Mouse (Mus musculus) inflammation-experienced regulatory T-cells, adult 6 months (primary cell): ENCODE measurements at regions not wholly inside any gene's neighbourhood (a gene's known extent, or its start where the extent isn't known, plus 50 kb on each side); places are given as distances from the start of the nearest gene placed in this dataset.

ENCODE experiments used
- ATAC-seq: one replicate; pipeline ENCODE4 v1.8.0; 2017

DNA sequence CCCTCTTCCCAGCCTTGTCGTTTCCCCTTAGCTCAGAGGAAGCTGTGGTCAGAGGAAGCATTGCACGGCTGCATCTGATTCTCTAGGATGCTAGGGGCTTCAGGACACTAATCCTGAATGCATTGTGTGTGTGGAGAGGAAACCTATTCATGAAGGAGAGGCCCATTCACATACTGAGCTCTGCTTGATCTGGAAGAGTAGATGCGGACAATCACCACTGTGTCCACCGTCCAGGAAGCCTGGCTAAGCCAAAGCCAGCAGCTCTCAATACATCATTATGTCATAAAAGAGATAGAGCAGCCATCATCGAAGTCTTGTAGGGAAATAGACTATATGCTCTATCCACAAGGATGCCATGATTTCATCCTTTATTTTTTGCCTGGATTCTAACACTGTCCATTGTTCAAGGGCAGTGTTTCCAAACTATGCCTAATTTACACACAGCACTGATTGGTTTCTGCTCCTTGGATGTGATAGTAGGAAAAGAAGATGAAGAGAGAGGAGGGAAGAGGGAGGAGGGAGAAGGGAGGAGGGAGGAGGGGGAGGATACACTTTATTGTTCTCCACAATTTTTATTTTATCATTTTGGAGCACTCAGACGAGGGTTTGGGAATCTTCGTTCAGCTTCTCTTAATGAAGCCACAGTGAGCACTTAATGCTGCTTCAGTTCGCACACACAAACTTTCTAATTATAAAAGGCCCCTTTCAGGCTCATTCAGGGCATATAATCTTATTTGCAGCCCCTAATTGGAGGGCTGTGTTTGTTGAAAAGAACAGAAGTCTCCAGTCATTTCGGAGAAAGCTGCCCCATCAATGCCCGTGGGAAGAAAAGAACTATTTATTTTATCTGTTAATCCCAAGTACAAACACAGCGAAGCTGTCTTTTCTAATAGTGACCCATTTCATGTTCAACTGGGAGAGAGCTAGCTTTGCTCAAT lies 195.0 kb downstream of the Pdgfra start:
- ATAC-seq, result no peak

GRCm38 (mm10) chr5:75347774-75348116 lies 195.7 kb downstream of the Pdgfra start:
- no peak for ATAC-seq

GRCm38 (mm10) chr5:75355266-75355665 lies 203.2 kb downstream of the Pdgfra start:
- ATAC-seq, result no peak

GRCm38 (mm10) chr5:75358869-75359268 lies 206.8 kb downstream of the Pdgfra start:
- ATAC-seq, result no peak

- ATAC-seq, result no peak
Observed at GRCm38 (mm10) chr5:75363832-75364231, 210.9 kb upstream of the Kit start.

DNA sequence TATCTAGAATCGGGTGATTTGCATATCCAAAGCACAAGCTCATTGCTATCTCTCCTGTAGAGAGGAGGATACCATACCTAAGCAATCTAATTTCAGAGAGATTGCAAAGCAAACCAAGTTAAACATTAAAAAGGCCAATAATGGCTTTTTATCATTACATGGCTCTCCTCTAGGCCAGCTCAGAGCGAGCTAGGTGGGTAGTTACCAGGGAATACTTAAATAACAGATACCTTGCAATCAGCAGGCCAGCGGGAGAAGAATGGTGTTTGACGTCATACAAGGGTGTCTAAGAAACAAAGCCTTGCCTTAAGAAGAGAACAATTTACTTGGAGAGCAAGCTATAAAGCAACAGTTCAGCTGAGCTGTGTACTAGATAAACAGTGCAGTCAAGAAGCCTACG lies 207.4 kb upstream of the Kit start:
- ATAC-seq, result no peak

- ATAC-seq, result no peak
Observed at GRCm38 (mm10) chr5:75368691-75369090, 206.0 kb upstream of the Kit start.

- no peak for ATAC-seq
Observed at GRCm38 (mm10) chr5:75372849-75373248, 201.9 kb upstream of the Kit start.

GRCm38 (mm10) chr5:75377311-75378300 lies 197.1 kb upstream of the Kit start:
- no peak for ATAC-seq

GRCm38 (mm10) chr5:75378655-75379054 lies 196.1 kb upstream of the Kit start:
- peak; percentile 80 for ATAC-seq

GRCm38 (mm10) chr5:75380340-75380739 lies 194.4 kb upstream of the Kit start:
- ATAC-seq, result no peak

DNA sequence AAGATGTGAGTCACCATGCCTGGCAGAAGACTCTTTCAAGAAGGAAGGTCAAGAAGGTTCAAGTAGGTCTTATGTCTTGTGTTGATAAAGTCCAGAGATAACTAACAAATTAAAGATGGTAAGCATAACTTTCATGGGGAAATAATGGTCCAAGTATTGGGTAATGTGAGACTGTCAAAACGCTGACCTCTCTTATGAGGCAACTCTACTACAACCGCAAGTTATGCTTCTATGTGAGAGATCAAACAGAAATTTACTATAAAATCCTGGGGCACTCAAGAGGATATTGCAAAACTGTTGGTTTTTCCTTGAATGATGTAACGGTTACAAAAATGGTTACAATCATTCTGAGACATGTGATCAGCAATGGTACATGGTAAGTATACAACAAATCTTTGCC lies 192.6 kb upstream of the Kit start:
- ATAC-seq, result no peak

- no peak for ATAC-seq
Observed at GRCm38 (mm10) chr5:75387886-75388454, 186.7 kb upstream of the Kit start.

- no peak for ATAC-seq
Observed at GRCm38 (mm10) chr5:75388699-75389260, 185.9 kb upstream of the Kit start.

DNA sequence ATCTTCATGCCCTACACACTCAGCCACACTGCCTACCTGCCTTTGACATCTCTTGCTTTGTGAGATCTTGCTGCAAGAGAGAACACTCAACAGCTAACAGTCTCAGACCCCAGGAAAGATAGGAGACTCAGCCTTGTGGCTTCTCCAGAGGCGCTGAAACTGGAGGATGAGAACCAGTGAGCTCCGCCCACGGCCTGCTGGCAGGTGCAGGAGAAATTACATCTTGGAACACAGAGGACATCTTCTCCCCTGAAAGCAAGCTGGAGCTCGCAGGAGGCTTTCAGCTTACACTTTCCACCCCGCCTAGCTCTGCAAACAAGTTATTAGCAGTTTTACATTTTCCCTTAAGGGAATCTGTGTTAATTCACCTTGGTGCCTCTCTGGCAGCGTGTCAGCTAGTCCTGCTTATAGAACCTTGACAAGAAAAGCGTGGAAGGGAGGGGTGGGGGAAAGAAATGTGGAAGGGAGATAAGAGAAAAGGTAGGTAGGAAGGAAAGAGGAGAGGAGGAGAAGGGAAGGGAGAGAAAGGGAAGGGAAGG lies 185.2 kb upstream of the Kit start:
- no peak for ATAC-seq

DNA sequence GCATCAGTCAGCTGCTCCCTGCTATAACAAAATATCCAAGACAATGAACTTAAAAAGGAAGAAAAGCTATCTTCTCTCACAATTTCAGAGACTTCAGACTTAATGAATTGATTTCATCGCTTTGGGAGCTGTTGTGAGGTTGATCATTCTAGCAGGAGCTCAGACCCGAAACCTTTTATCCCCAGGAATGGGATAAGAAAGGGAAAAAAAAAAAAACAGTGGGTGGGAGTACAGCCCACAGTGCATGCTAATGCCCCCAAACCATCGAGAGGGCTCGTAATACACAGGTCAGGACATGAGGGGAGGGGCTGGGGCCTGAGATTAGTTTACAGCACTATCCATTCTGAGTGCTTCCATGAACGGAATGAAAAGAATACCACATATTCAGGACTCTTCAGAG lies 175.9 kb upstream of the Kit start:
- ATAC-seq, result no peak

DNA sequence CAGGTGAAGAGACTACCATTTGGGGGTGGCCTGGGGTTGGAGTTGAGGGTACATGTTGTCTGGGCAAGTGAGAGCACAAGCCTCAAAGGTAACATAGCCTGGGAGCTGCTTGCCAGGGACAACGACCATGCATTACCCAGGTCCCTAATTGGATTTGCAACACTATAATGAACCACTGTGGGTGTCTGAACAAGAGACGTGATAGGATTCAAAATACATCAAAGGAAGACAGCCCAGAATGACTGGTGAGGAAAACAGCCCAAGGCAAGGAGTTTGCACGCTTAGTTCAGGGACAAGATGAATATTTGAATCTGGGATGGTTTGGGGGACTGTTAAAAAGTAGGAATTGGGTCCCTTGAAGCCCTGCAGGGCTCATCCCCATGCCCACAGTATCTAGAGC lies 173.0 kb upstream of the Kit start:
- no peak for ATAC-seq

GRCm38 (mm10) chr5:75402631-75403030 lies 172.1 kb upstream of the Kit start:
- ATAC-seq, result no peak

GRCm38 (mm10) chr5:75403531-75403930 lies 171.2 kb upstream of the Kit start:
- no peak for ATAC-seq

- ATAC-seq, result no peak
Observed at GRCm38 (mm10) chr5:75404601-75405285, 170.0 kb upstream of the Kit start.

- no peak for ATAC-seq
Observed at GRCm38 (mm10) chr5:75405496-75405895, 169.2 kb upstream of the Kit start.

GRCm38 (mm10) chr5:75407686-75408085 lies 167.0 kb upstream of the Kit start:
- no peak for ATAC-seq
